Mouse (Mus musculus) brain, embryonic 18.5 days (tissue): ENCODE results near the gene Zfp94.
A peak's percentile ranks its signal among the peaks of the same experiment; 100 is the strongest.

ENCODE experiments used
- DNase-seq: peaks from one replicate; pipeline ENCODE4 v3.0.0-alpha.2; 2012; ENCODE audit warnings: low read depth, low spot score

Zfp94 gene

GRCm38 (mm10) chr7:24316567-24317092 is at the start of gene Zfp94:
Gene Zfp94 (minus strand): TSS chr7:24316666.
- peak; percentile 93 for DNase-seq

GRCm38 (mm10) chr7:24365258-24366014 is 49.0 kb upstream of the Zfp94 start:
- no peak for DNase-seq

GRCm38 (mm10) chr7:24364827-24365226 is 48.4 kb upstream of the Zfp94 start:
- DNase-seq, result peak; percentile 61

- no peak for DNase-seq
These were observed 46.8 kb upstream of the Zfp94 start for GRCm38 (mm10) chr7:24363228-24363627.

GRCm38 (mm10) chr7:24361001-24361400 is 44.5 kb upstream of the Zfp94 start:
- DNase-seq, result no peak

GRCm38 (mm10) chr7:24359269-24359668 is 42.8 kb upstream of the Zfp94 start:
- no peak for DNase-seq

- DNase-seq, result no peak
These were observed 41.4 kb upstream of the Zfp94 start for GRCm38 (mm10) chr7:24357899-24358298.

GRCm38 (mm10) chr7:24356081-24356480 is 39.6 kb upstream of the Zfp94 start:
- DNase-seq, result no peak

GRCm38 (mm10) chr7:24355646-24356045 is 39.2 kb upstream of the Zfp94 start:
- DNase-seq, result no peak

- no peak for DNase-seq
These were observed 32.4 kb upstream of the Zfp94 start, which contains the start of gene Lypd5 for GRCm38 (mm10) chr7:24348896-24349295. Gene Lypd5 (plus strand): TSS chr7:24349196.

- no peak for DNase-seq
These were observed 30.0 kb upstream of the Zfp94 start for GRCm38 (mm10) chr7:24346444-24346843.

- DNase-seq, result no peak
These were observed 27.3 kb upstream of the Zfp94 start for GRCm38 (mm10) chr7:24343701-24344272.

- no peak for DNase-seq
These were observed 21.8 kb upstream of the Zfp94 start for GRCm38 (mm10) chr7:24338241-24338640.

GRCm38 (mm10) chr7:24335699-24336309 is 19.3 kb upstream of the Zfp94 start:
- no peak for DNase-seq

GRCm38 (mm10) chr7:24333304-24333986 is 17.0 kb upstream of the Zfp94 start, which contains the start of gene Tescl:
Gene Tescl (minus strand): TSS chr7:24333936.
- DNase-seq, result no peak

GRCm38 (mm10) chr7:24327281-24327975 is 11.0 kb upstream of the Zfp94 start:
- no peak for DNase-seq

- no peak for DNase-seq
These were observed 10.0 kb upstream of the Zfp94 start for GRCm38 (mm10) chr7:24326273-24327135.

- DNase-seq, result no peak
These were observed 9.2 kb upstream of the Zfp94 start for GRCm38 (mm10) chr7:24325675-24326128.

GRCm38 (mm10) chr7:24325197-24325596 is 8.7 kb upstream of the Zfp94 start:
- DNase-seq, result no peak

- DNase-seq, result no peak
These were observed 6.1 kb upstream of the Zfp94 start for GRCm38 (mm10) chr7:24322593-24322992.
